Mouse (Mus musculus): ENCODE measurements around the gene Olfr902. TPM values are rescaled to one million over a fixed set of nuclear protein-coding genes. Genes with fewer than 3 reads are reported as not detected.
"Not testable (repeated sequence)": the region's sequence is repeated elsewhere in the genome, so short reads cannot be mapped to it uniquely, and the experiment has no call there.

The Olfr902 gene
- total RNA-seq (2015; ENCODE audit: low replicate concordance), result not detected in 2 replicates
- not detected in 2 replicates for total RNA-seq (2017; ENCODE audit: low replicate concordance)

- no peak for ATAC-seq (replicated peaks; ENCODE audit: low FRiP score, poor library complexity, severe bottlenecking)
Measured at GRCm38 (mm10) chr9:38447352-38447751, at the start of gene Olfr902. Gene Olfr902, plus strand, starts transcription at chr9:38447652.

DNA sequence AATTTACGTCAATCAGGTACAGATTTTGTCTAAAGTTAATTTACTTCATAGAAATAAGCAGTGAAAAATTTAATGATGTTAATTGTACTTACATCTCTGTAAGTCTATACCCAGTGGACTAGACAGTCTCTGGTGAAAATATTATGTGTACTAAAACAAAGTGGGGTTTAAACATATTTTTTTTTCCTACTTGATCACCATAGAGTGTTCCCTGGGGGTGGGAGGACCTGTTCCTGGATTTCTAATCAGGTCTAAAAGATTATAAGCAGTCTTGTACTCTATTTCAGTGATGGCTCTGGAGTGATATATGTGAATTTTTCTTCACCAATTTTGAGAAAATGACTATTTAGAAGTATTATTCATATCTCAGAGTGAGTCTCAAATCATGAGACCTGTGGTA is 46.1 kb upstream of the Olfr902 start, which contains the start of gene Olfr147:
Gene Olfr147 (plus strand): TSS at position 301 of the 400 bp plus-strand sequence.
- no peak for ATAC-seq (replicated peaks; ENCODE audit: low FRiP score, poor library complexity, severe bottlenecking)

DNA sequence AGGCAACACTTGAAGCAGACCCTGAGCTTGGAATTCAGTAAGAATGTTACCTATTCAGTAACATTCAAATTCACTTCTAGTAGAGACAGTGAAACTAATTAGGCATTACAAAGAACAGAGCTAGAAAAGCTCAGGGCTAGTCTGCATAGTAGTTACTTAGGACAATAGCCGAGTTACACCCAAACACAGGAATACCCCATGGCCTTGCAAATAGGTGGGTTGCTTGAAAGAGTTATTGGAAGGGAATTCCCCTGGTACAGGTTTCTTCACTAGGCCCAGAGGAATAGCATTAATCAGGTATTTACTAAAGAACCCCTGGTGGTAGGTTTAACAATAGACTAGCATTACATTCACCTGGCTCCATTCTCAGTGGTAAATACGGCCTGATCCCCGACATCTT is 40.0 kb upstream of the Olfr902 start:
- not testable (repeated sequence) for ATAC-seq (replicated peaks; ENCODE audit: low FRiP score, poor library complexity, severe bottlenecking)

GRCm38 (mm10) chr9:38413502-38413901 is 34.0 kb upstream of the Olfr902 start:
- ATAC-seq (replicated peaks; ENCODE audit: low FRiP score, poor library complexity, severe bottlenecking), result not testable (repeated sequence)

DNA sequence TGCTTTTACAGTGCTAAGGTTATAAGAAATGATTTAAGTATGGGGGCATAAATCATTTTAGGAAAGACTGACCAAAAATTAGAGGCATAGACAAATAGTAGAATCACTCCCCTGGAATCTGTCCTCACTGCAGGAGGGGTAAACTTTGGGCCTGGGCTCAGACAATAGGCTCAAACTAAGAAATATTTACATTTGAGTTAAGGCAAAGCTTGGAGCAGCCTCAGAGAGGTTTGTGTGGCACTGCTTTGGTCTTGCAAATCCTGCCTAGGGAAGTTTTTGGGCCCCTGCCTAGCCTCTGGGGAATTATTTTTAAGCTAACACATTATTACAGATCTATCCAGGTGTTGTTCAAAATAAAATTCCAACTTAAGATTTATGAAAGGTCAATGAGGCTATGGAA is 23.7 kb upstream of the Olfr902 start:
- ATAC-seq (replicated peaks; ENCODE audit: low FRiP score, poor library complexity, severe bottlenecking), result no peak

- no peak for ATAC-seq (replicated peaks; ENCODE audit: low FRiP score, poor library complexity, severe bottlenecking)
Measured at GRCm38 (mm10) chr9:38427026-38427425, 20.4 kb upstream of the Olfr902 start.

DNA sequence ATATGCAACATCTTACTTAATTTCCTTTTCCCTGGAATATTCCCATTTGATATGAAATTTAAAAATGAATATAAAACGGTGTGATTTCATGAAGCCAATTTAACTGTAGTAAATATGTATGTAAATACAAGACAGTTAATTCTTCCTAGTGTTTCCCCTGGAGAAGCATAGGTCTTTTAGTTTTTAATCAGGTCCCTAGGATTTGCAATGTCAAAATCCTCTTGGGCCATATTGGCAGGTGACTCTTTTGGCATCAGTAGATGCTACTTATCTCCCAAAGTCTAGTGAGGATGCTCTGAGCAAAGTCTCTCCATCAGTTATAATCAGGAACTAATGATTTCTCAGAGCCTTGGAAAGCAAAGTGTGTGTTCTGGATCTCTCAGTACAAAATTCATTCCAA is 18.3 kb upstream of the Olfr902 start, which contains the start of gene Olfr901:
Gene Olfr901 (plus strand): TSS at position 301 of the 400 bp plus-strand sequence.
- no peak for ATAC-seq (replicated peaks; ENCODE audit: low FRiP score, poor library complexity, severe bottlenecking)

DNA sequence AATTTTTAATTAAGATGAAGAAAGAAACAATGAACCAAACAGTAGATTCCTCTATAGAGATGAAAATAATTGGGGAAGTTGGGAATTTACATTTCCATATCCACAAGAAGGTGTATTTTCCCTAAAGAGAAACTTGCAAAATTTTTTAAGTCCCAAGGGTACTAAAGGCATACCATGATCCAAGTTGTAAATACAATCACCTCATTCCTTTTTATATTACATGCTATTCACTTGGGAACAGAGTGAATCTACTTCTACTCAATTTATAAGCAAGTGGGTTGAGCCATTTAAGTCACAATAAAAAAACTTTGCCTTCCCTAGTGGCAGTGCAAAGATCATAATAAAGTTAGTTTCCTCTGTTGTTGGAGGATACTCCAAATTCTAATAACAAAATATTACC is 15.4 kb downstream of the Olfr902 start, which contains the start of gene Olfr904:
Gene Olfr904 (plus strand): TSS at position 301 of the 400 bp plus-strand sequence.
- ATAC-seq (replicated peaks; ENCODE audit: low FRiP score, poor library complexity, severe bottlenecking), result no peak

GRCm38 (mm10) chr9:38470807-38471206 is 23.4 kb downstream of the Olfr902 start, which contains the start of gene Olfr905:
Gene Olfr905, plus strand, starts transcription at chr9:38471107.
- no peak for ATAC-seq (replicated peaks; ENCODE audit: low FRiP score, poor library complexity, severe bottlenecking)

DNA sequence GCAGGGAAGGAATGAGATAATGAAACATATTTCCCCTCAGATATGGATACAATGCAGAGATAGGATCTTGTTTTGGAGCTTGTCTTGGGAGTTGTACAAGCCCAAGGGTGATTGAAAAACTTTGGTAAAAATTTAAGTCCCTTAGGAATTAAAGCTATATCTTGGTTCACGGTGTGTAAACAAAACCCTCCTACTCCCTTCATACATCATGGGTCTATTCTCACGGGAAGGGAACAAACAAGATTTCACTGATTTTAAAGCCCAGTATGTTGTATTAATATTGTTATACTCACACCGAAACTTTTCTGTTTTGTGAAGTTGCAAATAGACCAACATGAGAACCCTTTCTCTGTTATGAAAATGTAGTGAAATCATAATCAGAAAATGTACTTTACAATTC is 39.3 kb downstream of the Olfr902 start, which contains the start of gene Olfr906:
Gene Olfr906 (plus strand): TSS at position 301 of the 400 bp plus-strand sequence.
- ATAC-seq (replicated peaks; ENCODE audit: low FRiP score, poor library complexity, severe bottlenecking), result no peak

DNA sequence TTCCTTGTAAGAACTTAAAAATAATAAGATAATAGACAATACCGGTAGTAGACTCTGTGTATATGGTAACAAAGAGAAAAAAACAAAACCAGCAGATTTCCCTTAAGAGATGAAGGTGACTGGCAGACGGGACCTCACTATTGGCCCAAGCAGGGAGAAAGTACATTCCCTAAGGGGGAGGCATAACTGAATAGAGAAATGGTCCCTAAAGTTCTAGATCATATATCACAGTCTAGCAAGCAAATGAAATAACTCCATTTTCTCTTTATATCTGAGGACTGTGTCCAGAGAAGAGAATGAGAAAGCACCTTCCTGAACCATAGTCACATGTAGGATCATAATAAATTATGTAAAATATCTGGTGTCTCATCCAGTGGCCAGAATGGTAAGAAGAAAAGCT is 48.0 kb downstream of the Olfr902 start, which contains the start of gene Olfr907:
Gene Olfr907 (plus strand): TSS at position 301 of the 400 bp plus-strand sequence.
- no peak for ATAC-seq (replicated peaks; ENCODE audit: low FRiP score, poor library complexity, severe bottlenecking)

Other genes with a start within 250 kb of the Olfr902 start
- not detected in 2 replicates for gene Olfr893, start 239.3 kb upstream of the Olfr902 start, total RNA-seq (2015; ENCODE audit: low replicate concordance)
- not detected in 2 replicates for gene Olfr893, start 239.3 kb upstream of the Olfr902 start, total RNA-seq (2017; ENCODE audit: low replicate concordance)
- gene Olfr894, start 229.6 kb upstream of the Olfr902 start, total RNA-seq (2015; ENCODE audit: low replicate concordance), result not detected in 2 replicates
- gene Olfr894, start 229.6 kb upstream of the Olfr902 start, total RNA-seq (2017; ENCODE audit: low replicate concordance), result not detected in 2 replicates
- gene Olfr143, start 194.9 kb upstream of the Olfr902 start, total RNA-seq (2015; ENCODE audit: low replicate concordance), result not detected in 2 replicates
- gene Olfr143, start 194.9 kb upstream of the Olfr902 start, total RNA-seq (2017; ENCODE audit: low replicate concordance), result not detected in 2 replicates
- gene Olfr895, start 179.8 kb upstream of the Olfr902 start, total RNA-seq (2015; ENCODE audit: low replicate concordance), result not detected in 2 replicates
- not detected in 2 replicates for gene Olfr895, start 179.8 kb upstream of the Olfr902 start, total RNA-seq (2017; ENCODE audit: low replicate concordance)
- not detected in 2 replicates for gene Olfr896-ps1, start 156.5 kb upstream of the Olfr902 start, total RNA-seq (2015; ENCODE audit: low replicate concordance)
- gene Olfr896-ps1, start 156.5 kb upstream of the Olfr902 start, total RNA-seq (2017; ENCODE audit: low replicate concordance), result not detected in 2 replicates
- not detected in 2 replicates for gene Olfr25, start 118.6 kb upstream of the Olfr902 start, total RNA-seq (2015; ENCODE audit: low replicate concordance)
- 0.39 TPM in 1 of 2 replicates, not detected in the other for gene Olfr25, start 118.6 kb upstream of the Olfr902 start, total RNA-seq (2017; ENCODE audit: low replicate concordance)
- not detected in 2 replicates for gene Olfr898, start 99.2 kb upstream of the Olfr902 start, total RNA-seq (2015; ENCODE audit: low replicate concordance)
- gene Olfr898, start 99.2 kb upstream of the Olfr902 start, total RNA-seq (2017; ENCODE audit: low replicate concordance), result not detected in 2 replicates
- not detected in 2 replicates for gene Olfr250, start 80.8 kb upstream of the Olfr902 start, total RNA-seq (2015; ENCODE audit: low replicate concordance)
- gene Olfr250, start 80.8 kb upstream of the Olfr902 start, total RNA-seq (2017; ENCODE audit: low replicate concordance), result not detected in 2 replicates
- not detected in 2 replicates for gene Olfr251, start 70.6 kb upstream of the Olfr902 start, total RNA-seq (2015; ENCODE audit: low replicate concordance)
- gene Olfr251, start 70.6 kb upstream of the Olfr902 start, total RNA-seq (2017; ENCODE audit: low replicate concordance), result not detected in 2 replicates
- gene Olfr147, start 46.0 kb upstream of the Olfr902 start, total RNA-seq (2015; ENCODE audit: low replicate concordance), result not detected in 2 replicates
- not detected in 2 replicates for gene Olfr147, start 46.0 kb upstream of the Olfr902 start, total RNA-seq (2017; ENCODE audit: low replicate concordance)
- gene Olfr901, start 18.2 kb upstream of the Olfr902 start, total RNA-seq (2015; ENCODE audit: low replicate concordance), result not detected in 2 replicates
- not detected in 2 replicates for gene Olfr901, start 18.2 kb upstream of the Olfr902 start, total RNA-seq (2017; ENCODE audit: low replicate concordance)
- not detected in 2 replicates for gene Olfr904, start 15.5 kb downstream of the Olfr902 start, total RNA-seq (2015; ENCODE audit: low replicate concordance)
- not detected in 2 replicates for gene Olfr904, start 15.5 kb downstream of the Olfr902 start, total RNA-seq (2017; ENCODE audit: low replicate concordance)
- gene Olfr905, start 23.5 kb downstream of the Olfr902 start, total RNA-seq (2015; ENCODE audit: low replicate concordance), result not detected in 2 replicates
- not detected in 2 replicates for gene Olfr905, start 23.5 kb downstream of the Olfr902 start, total RNA-seq (2017; ENCODE audit: low replicate concordance)
- gene Olfr906, start 39.4 kb downstream of the Olfr902 start, total RNA-seq (2015; ENCODE audit: low replicate concordance), result not detected in 2 replicates
- gene Olfr906, start 39.4 kb downstream of the Olfr902 start, total RNA-seq (2017; ENCODE audit: low replicate concordance), result not detected in 2 replicates
- not detected in 2 replicates for gene Olfr907, start 48.1 kb downstream of the Olfr902 start, total RNA-seq (2015; ENCODE audit: low replicate concordance)
- not detected in 2 replicates for gene Olfr907, start 48.1 kb downstream of the Olfr902 start, total RNA-seq (2017; ENCODE audit: low replicate concordance)
- not detected in 2 replicates for gene Olfr911-ps1, start 73.9 kb downstream of the Olfr902 start, total RNA-seq (2015; ENCODE audit: low replicate concordance)
- gene Olfr911-ps1, start 73.9 kb downstream of the Olfr902 start, total RNA-seq (2017; ENCODE audit: low replicate concordance), result not detected in 2 replicates
- gene Olfr910, start 90.2 kb downstream of the Olfr902 start, total RNA-seq (2015; ENCODE audit: low replicate concordance), result not detected in 2 replicates
- not detected in 2 replicates for gene Olfr910, start 90.2 kb downstream of the Olfr902 start, total RNA-seq (2017; ENCODE audit: low replicate concordance)
- gene Olfr912, start 132.5 kb downstream of the Olfr902 start, total RNA-seq (2015; ENCODE audit: low replicate concordance), result not detected in 2 replicates
- not detected in 2 replicates for gene Olfr912, start 132.5 kb downstream of the Olfr902 start, total RNA-seq (2017; ENCODE audit: low replicate concordance)
- gene Olfr913, start 145.1 kb downstream of the Olfr902 start, total RNA-seq (2015; ENCODE audit: low replicate concordance), result not detected in 2 replicates
- gene Olfr913, start 145.1 kb downstream of the Olfr902 start, total RNA-seq (2017; ENCODE audit: low replicate concordance), result not detected in 2 replicates
- not detected in 2 replicates for gene Olfr914, start 157.4 kb downstream of the Olfr902 start, total RNA-seq (2015; ENCODE audit: low replicate concordance)
- not detected in 2 replicates for gene Olfr914, start 157.4 kb downstream of the Olfr902 start, total RNA-seq (2017; ENCODE audit: low replicate concordance)
- gene Olfr916, start 212.2 kb downstream of the Olfr902 start, total RNA-seq (2015; ENCODE audit: low replicate concordance), result not detected in 2 replicates
- gene Olfr916, start 212.2 kb downstream of the Olfr902 start, total RNA-seq (2017; ENCODE audit: low replicate concordance), result not detected in 2 replicates
- gene Olfr917, start 218.2 kb downstream of the Olfr902 start, total RNA-seq (2015; ENCODE audit: low replicate concordance), result not detected in 2 replicates
- gene Olfr917, start 218.2 kb downstream of the Olfr902 start, total RNA-seq (2017; ENCODE audit: low replicate concordance), result not detected in 2 replicates
- gene Olfr918, start 226.9 kb downstream of the Olfr902 start, total RNA-seq (2015; ENCODE audit: low replicate concordance), result not detected in 2 replicates
- not detected in 2 replicates for gene Olfr918, start 226.9 kb downstream of the Olfr902 start, total RNA-seq (2017; ENCODE audit: low replicate concordance)